Mouse (Mus musculus) bone marrow, adult 2 months (tissue): ENCODE results near the gene Gpd2.

ENCODE experiments used
- CTCF ChIP-seq: fragments of 200-500 bp; IDR thresholded peaks from 2 replicates; pipeline ENCODE4 v1.5.1; 2011; ENCODE audit warnings: low read length, control low read depth; ENCODE audit not compliant: control insufficient read depth, insufficient read depth
- POLR2A ChIP-seq: fragments of 200-500 bp; IDR thresholded peaks from 2 replicates; pipeline ENCODE4 v1.6.1; 2011; ENCODE audit warnings: low read depth, mild to moderate bottlenecking, control low read depth, low read length, borderline replicate concordance; ENCODE audit not compliant: control insufficient read depth

GRCm38 (mm10) chr2:57416711-57417110, 179.3 kb downstream of the Gpd2 start:
- no peak for TF ChIP-seq POLR2A
- no peak for TF ChIP-seq CTCF
